Mouse (Mus musculus) E14TG2a.4 (cell line): ENCODE results near the gene Lyrm1.

Experiments used
- H3K27me3 ChIP-seq: 2 replicates; pipeline ENCODE4 v1.6.1; 2014; ENCODE audit warnings: low read length, control low read depth; ENCODE audit not compliant: insufficient read depth
- H3K36me3 ChIP-seq: 2 replicates; pipeline ENCODE4 v1.6.1; 2014; ENCODE audit warnings: low read length, control low read depth; ENCODE audit not compliant: insufficient read depth
- H3K4me1 ChIP-seq: replicated peaks from 2 replicates; pipeline ENCODE4 v1.6.1; 2014; ENCODE audit warnings: low read depth, low read length, control low read depth
- H3K4me3 ChIP-seq: replicated peaks from 2 replicates; pipeline ENCODE4 v1.5.1; 2014; ENCODE audit warnings: mild to moderate bottlenecking, low read length
- H3K9me3 ChIP-seq: 2 replicates; pipeline ENCODE4 v1.6.1; 2014; ENCODE audit warnings: low read length, control low read depth
- CTCF ChIP-seq: conservative IDR thresholded peaks from 2 replicates; pipeline ENCODE4 v1.5.1; 2014; ENCODE audit warnings: low read length
- NANOG ChIP-seq: IDR thresholded peaks from 2 replicates; pipeline ENCODE4 v1.6.1; 2014; ENCODE audit warnings: borderline replicate concordance, low read length, mixed read lengths
- POU5F1 ChIP-seq: IDR thresholded peaks from 2 replicates; pipeline ENCODE4 v1.6.1; 2014; ENCODE audit warnings: low read length, borderline replicate concordance

Gene Lyrm1

DNA sequence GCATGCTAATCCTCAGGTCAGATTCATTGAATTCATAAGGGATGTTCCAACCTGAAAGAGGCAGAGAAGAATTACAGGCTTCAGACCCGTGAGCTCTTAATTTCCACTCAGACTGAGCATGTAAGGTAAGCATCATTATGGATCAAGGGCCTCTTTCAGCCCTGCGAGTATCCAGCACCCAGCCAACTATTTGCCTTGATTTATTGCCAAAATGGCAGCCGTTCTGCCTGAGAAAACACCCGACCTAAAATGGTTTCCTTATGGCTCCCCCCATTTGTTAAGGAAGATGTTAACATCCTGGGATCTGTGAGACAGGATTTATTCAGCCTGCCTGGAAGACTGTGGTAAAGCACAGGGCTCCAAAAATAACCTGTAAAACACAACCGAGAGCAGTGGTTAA lies 41.4 kb downstream of the Lyrm1 start:
- TF ChIP-seq NANOG (no peak), POU5F1 (no peak), CTCF (no peak)

DNA sequence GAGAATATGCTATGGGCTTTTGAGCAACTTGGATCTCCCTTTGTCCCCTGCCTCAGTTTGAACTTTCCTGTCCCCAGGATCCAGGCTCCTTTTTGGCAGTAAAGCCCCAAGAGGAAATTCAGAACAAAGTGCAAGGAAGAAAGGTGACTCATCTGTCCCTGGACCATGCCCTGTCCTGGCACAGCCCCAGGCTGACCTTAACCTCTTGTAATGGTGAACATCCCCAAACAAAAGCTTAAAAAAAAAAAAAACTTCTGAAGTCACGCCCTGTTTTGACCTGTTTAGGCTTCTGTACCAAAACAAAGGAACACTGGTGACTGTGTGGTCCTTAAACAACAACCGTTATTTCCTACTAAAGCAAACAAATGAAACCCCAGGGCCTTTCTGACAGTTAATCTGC lies 45.9 kb downstream of the Lyrm1 start:
- Histone ChIP-seq H3K27me3 (no peaks in the 10 kb centered on the region), H3K4me3 (no peak overlapping the region), H3K9me3 (no peaks in the 10 kb centered on the region), H3K4me1 (peaks cover 20% of the 10 kb centered on the region), H3K36me3 (no peaks in the 10 kb centered on the region)
- no peak for TF ChIP-seq POU5F1
- TF ChIP-seq CTCF: no peak
- TF ChIP-seq NANOG: no peak

More for the DNA sequence above, 41.4 kb downstream of the Lyrm1 start:
- Histone ChIP-seq H3K36me3 (no peaks in the 10 kb centered on the region), H3K27me3 (no peaks in the 10 kb centered on the region), H3K9me3 (no peaks in the 10 kb centered on the region), H3K4me1 (peaks cover 19% of the 10 kb centered on the region), H3K4me3 (no peak overlapping the region)

DNA sequence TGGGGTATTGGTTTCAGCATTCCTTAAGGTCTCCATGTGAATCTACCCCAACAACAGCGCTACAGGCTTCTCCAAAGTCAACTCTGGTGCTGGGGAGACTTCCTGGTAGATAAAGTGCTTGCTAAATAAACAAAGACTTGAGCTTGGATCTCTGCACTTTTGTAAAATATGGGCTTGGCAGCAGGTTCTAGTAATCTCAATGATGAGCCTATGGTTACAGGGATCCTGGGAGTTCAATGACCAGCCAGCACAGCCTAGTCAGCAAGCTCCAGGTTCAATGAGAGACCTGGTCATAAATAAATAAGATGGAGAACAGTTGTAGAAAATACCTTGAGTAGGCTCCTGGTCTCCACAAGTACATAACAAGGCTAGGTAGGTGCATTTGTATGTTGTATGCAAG lies 58.4 kb downstream of the Lyrm1 start:
- Histone ChIP-seq H3K27me3 (no peaks in the 10 kb centered on the region), H3K9me3 (no peaks in the 10 kb centered on the region)
- TF ChIP-seq NANOG (no peak), CTCF (no peak)

DNA sequence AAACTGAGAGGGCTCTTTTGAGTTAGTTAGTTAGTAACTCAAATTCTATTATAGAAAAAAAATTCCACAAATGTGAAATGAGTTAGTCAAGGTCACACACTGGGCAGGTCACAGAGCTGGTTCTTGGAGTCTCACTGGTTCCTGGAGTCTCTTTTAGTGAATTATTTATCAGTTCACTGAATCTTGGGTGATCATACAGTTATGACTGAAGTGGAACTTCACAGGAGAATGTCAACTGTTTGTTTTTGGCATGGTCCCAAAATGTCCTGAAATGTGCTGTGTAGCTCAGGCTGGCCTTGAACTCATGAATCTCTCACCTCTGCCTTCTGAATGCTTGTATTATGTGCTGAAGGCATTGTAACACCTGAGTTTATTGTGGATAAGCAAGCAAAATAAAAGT lies 61.8 kb downstream of the Lyrm1 start:
- H3K9me3 ChIP-seq: no peaks in the 10 kb centered on the region
- no peaks in the 10 kb centered on the region for H3K36me3 ChIP-seq
- no peaks in the 10 kb centered on the region for H3K4me1 ChIP-seq
- TF ChIP-seq CTCF: no peak
- no peak for TF ChIP-seq NANOG
- TF ChIP-seq POU5F1: no peak
- no peak overlapping the region for H3K4me3 ChIP-seq
- no peaks in the 10 kb centered on the region for H3K27me3 ChIP-seq

More for the DNA sequence above, 58.4 kb downstream of the Lyrm1 start:
- Histone ChIP-seq H3K4me1 (no peaks in the 10 kb centered on the region), H3K36me3 (no peaks in the 10 kb centered on the region), H3K4me3 (no peak overlapping the region)

DNA sequence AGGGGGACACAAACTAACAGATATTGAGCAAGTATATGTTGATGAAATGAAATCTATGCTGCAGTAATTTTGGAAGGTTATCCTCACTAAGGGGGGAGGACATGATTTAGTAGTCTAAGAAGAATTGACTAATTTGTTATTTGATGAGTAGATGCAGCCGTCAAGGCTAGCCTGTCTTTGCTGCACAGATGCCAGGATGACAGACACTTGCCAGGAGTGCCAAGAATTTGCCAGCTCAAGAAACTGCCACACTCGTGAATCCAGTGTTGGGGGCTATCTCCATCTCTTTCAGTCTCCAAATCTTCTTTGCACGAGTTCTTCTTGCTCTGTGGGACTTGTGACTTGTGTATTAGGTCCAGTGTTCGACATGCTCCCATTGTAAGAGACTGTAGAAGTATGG lies 63.4 kb downstream of the Lyrm1 start:
- Histone ChIP-seq H3K4me3 (no peak overlapping the region), H3K9me3 (no peaks in the 10 kb centered on the region), H3K36me3 (no peaks in the 10 kb centered on the region), H3K4me1 (0 out of 2 replicates have a peak, but pooled peaks cover 4% of the 10 kb centered on the region), H3K27me3 (no peaks in the 10 kb centered on the region)
- no peak for TF ChIP-seq NANOG
- TF ChIP-seq CTCF: no peak

DNA sequence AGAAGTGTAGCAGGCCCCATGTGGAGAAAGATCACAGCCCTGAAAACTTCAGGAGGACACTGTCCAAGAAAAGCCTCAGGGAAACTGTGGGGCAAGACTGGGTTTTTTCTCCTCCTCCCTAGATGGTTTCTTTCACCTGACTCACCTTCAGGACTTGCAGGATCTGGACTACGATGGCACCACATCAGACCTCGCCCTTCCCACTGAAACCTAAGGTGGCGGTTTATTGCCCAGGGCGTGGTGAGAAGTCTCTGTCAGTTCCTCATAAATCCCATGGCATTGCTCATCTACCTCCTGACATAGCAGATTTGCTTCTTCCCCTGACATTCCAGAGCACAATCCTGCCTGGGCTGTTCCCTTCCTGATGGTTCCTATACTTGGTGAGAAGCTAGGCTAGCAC lies 63.8 kb downstream of the Lyrm1 start:
- TF ChIP-seq NANOG (no peak), CTCF (no peak), POU5F1 (no peak)
- Histone ChIP-seq H3K9me3 (no peaks in the 10 kb centered on the region), H3K27me3 (no peaks in the 10 kb centered on the region), H3K36me3 (no peaks in the 10 kb centered on the region), H3K4me3 (no peak overlapping the region), H3K4me1 (0 out of 2 replicates have a peak, but pooled peaks cover 4% of the 10 kb centered on the region)

DNA sequence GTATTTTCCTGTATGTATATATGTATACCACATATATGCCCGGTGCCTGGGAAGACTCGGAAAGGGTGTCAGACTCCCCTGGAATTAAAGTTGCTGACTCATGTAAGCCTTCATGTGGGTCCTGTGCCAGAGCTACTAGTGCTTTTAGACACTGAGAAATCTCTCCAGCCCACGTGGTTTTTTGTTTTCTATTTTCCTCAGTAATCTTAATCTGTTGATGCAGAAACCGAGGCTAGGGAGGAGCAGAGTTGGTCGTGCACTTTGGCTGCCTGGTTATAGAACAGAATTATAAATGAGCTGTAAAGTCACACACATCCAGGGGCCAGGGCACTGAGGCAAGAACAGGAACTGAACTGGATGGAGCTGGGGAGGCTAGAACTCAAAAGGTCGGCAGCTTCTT lies 64.3 kb downstream of the Lyrm1 start:
- H3K36me3 ChIP-seq: no peaks in the 10 kb centered on the region
- no peaks in the 10 kb centered on the region for H3K9me3 ChIP-seq
- no peaks in the 10 kb centered on the region for H3K27me3 ChIP-seq
- H3K4me1 ChIP-seq: peaks cover 9% of the 10 kb centered on the region
- H3K4me3 ChIP-seq: no peak overlapping the region
- TF ChIP-seq NANOG: no peak
- TF ChIP-seq CTCF: no peak
- TF ChIP-seq POU5F1: no peak

DNA sequence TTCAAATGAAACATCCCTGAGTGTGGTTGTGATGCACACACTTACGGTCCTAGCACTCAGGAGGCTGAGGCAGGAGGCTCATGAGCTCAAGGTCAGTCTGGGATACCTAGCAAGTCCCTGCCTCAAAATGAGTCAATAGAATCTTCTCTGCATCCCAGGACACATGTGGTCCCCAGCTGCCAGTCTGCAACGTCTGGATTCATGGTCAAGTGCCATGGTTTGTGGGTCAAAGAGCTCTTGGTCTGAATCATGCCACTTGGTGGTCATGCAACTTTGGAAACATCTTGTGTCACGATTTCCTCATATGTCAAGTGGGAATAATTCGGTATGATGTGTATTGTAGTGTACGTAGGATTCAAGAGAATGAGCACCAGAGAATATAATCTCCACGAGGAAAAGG lies 64.9 kb downstream of the Lyrm1 start:
- Histone ChIP-seq H3K4me3 (no peak overlapping the region), H3K36me3 (no peaks in the 10 kb centered on the region), H3K27me3 (no peaks in the 10 kb centered on the region), H3K4me1 (peaks cover 14% of the 10 kb centered on the region), H3K9me3 (no peaks in the 10 kb centered on the region)
- TF ChIP-seq CTCF (no peak), NANOG (no peak), POU5F1 (no peak)

DNA sequence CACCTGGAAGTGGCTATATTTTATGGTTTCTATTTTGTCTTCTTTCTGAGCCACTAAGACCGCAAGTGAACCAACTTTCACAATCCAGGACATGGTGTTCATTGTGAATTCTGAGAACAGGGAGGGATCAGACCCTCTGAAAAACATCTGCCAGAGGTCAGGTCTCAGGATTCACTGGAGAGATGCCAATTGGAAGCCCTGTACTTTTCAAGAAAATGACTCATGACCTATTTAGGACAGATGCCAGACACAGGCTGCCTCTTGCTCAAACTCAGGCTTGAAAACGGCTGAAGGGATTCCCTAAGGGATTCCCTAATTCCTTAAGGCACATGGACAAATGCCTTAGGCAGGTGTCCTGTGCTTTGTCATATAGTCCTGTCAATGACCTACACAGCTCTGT lies 65.4 kb downstream of the Lyrm1 start:
- H3K36me3 ChIP-seq: no peaks in the 10 kb centered on the region
- TF ChIP-seq NANOG (no peak), CTCF (no peak), POU5F1 (no peak)
- H3K4me1 ChIP-seq: peaks cover 16% of the 10 kb centered on the region

DNA sequence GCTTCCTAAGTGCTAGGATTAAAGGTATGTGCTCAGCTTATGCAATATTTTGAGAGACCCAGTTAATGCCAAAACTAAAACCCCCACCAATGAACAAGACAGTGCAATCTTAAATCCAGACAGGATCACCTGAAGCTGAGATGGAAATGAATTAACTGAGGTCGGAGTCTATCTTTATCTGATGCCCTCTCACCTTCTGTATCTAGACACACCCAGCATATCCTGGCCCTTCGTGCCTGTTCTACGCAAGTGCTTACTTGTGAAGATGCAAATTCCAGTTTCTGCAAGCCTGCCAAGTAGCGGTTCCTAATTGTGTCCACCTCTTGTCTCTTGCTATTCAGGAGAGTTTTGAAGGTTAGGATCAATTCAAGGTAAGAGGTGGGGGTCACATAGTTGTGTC lies 69.5 kb downstream of the Lyrm1 start:
- Histone ChIP-seq H3K4me1 (peaks cover 16% of the 10 kb centered on the region), H3K4me3 (no peak overlapping the region), H3K27me3 (no peaks in the 10 kb centered on the region)

More for the DNA sequence above, 65.4 kb downstream of the Lyrm1 start:
- Histone ChIP-seq H3K27me3 (no peaks in the 10 kb centered on the region), H3K9me3 (no peaks in the 10 kb centered on the region), H3K4me3 (no peak overlapping the region)

More for the DNA sequence above, 69.5 kb downstream of the Lyrm1 start:
- TF ChIP-seq POU5F1 (no peak), CTCF (no peak), NANOG (no peak)
- Histone ChIP-seq H3K36me3 (no peaks in the 10 kb centered on the region), H3K9me3 (no peaks in the 10 kb centered on the region)
